Mouse (Mus musculus) heart, postnatal 0 days (tissue): Measurements from ENCODE around the gene Ms4a4b. TPM values are rescaled to one million over a fixed set of nuclear protein-coding genes. Genes with fewer than 3 reads are reported as not detected.
"Not testable (repeated sequence)": the region's sequence is repeated elsewhere in the genome, so short reads cannot be mapped to it uniquely, and the experiment has no call there.

ENCODE experiments used
- ATAC-seq: fragments of 200-750 bp; cut with Nextera tagmentation; 2 replicates; pipeline ENCODE4 v1.8.0; 2017; ENCODE audit warnings: low read depth, moderate number of reproducible peaks, moderate library complexity; ENCODE audit not compliant: insufficient read depth
- DNase-seq: peaks from one replicate; pipeline ENCODE4 v3.0.0-alpha.2; 2016; ENCODE audit warnings: low spot score
- H3K27ac ChIP-seq: fragments of 300-500 bp; sonication (generic); 2 replicates; pipeline ENCODE4 v1.5.1; 2014; ENCODE audit warnings: low read depth, mild to moderate bottlenecking
- H3K27me3 ChIP-seq: fragments of 300-500 bp; sonication (generic); 2 replicates; pipeline ENCODE4 v1.6.1; 2014; ENCODE audit warnings: low read length, mixed read lengths; ENCODE audit not compliant: control insufficient read depth, insufficient read depth
- H3K36me3 ChIP-seq: fragments of 300-500 bp; sonication (generic); replicated peaks from 2 replicates; pipeline ENCODE4 v1.6.1; 2014; ENCODE audit warnings: low read length, mixed read lengths; ENCODE audit not compliant: control insufficient read depth, insufficient read depth
- H3K4me1 ChIP-seq: fragments of 300-500 bp; sonication (generic); 2 replicates; pipeline ENCODE4 v1.6.1; 2014; ENCODE audit warnings: antibody characterized with exemption; ENCODE audit not compliant: control insufficient read depth, insufficient read depth
- H3K4me2 ChIP-seq: fragments of 300-500 bp; sonication (generic); 2 replicates; pipeline ENCODE4 v1.6.1; 2014; ENCODE audit warnings: low read depth, mild to moderate bottlenecking, low read length, moderate library complexity
- H3K4me3 ChIP-seq: fragments of 300-500 bp; sonication (generic); 2 replicates; pipeline ENCODE4 v1.5.1; 2014; ENCODE audit warnings: low read depth, low read length
- H3K9ac ChIP-seq: fragments of 300-500 bp; sonication (generic); replicated peaks from 2 replicates; pipeline ENCODE4 v1.6.1; 2014; ENCODE audit warnings: low read depth, low read length, mixed read lengths
- H3K9me3 ChIP-seq: fragments of 300-500 bp; sonication (generic); replicated peaks from 2 replicates; pipeline ENCODE4 v1.6.1; 2016; ENCODE audit warnings: low read length; ENCODE audit not compliant: control insufficient read depth
- CTCF ChIP-seq: IDR thresholded peaks from 2 replicates; pipeline ENCODE4 v1.5.1; 2016; ENCODE audit warnings: antibody characterized with exemption, control low read depth, low read depth
- EP300 ChIP-seq: IDR thresholded peaks from 2 replicates; pipeline ENCODE4 v1.6.1; 2016; ENCODE audit warnings: antibody characterized with exemption, low read depth
- whole genome bisulfite sequencing: fragments of 180-500 bp; shearing (Covaris S2); extraction: QIAGEN DNeasy Blood & Tissue Kit; methylation state at CpG from one replicate; pipeline ENCODE4 v1.1.7; 2014; 5-methylcytosine and 5-hydroxymethylcytosine counted together
- polyA plus RNA-seq: library from polyadenylated mRNA; unstranded; fragments of >200 nt; fragmentation: Nextera tagmentation; extraction: Ambion mirVana; gene quantifications from 2 replicates; pipeline ENCODE4 v1.2.1, GENCODE M21; 2015
- total RNA-seq: library from RNA; depleted of rRNA; stranded (reverse); fragments of >200 nt; gene quantifications from 2 replicates; pipeline ENCODE4 v1.2.3, GENCODE M21; 2014; ENCODE audit warnings: low replicate concordance

Gene Ms4a4b
- total and polyA plus RNA-seq, 2 experiments from 2014 or later, result 0.30 TPM; not detected in 1

- H3K36me3 ChIP-seq, result no peaks in the 10 kb centered on the region
- no peak for ATAC-seq
- 73% methylated on average over 2 of the region's 2 CpGs for WGBS
- TF ChIP-seq CTCF, result no peak
- no peak for TF ChIP-seq EP300
- H3K27me3 ChIP-seq, result no peaks in the 10 kb centered on the region
- no peak overlapping the region for H3K4me2 ChIP-seq
- no peaks in the 10 kb centered on the region for H3K4me1 ChIP-seq
- H3K4me3 ChIP-seq, result no peak overlapping the region
- no peak overlapping the region for H3K27ac ChIP-seq
- H3K9ac ChIP-seq, result no peak overlapping the region
- H3K9me3 ChIP-seq, result no peaks in the 10 kb centered on the region
- no peak for DNase-seq
Measured at GRCm38 (mm10) chr19:11447238-11447637, 3.9 kb downstream of the Ms4a4b start.

GRCm38 (mm10) chr19:11459041-11459440 lies 15.7 kb downstream of the Ms4a4b start:
- not testable (repeated sequence) for H3K4me2 ChIP-seq, ATAC-seq, H3K27me3 ChIP-seq, H3K27ac ChIP-seq, H3K9ac ChIP-seq, H3K9me3 ChIP-seq, DNase-seq, H3K4me1 ChIP-seq, H3K4me3 ChIP-seq, H3K36me3 ChIP-seq
- 80% methylated on average over 3 of the region's 4 CpGs for WGBS

- H3K4me2 ChIP-seq, H3K9ac ChIP-seq, ATAC-seq, H3K36me3 ChIP-seq, H3K27ac ChIP-seq, H3K27me3 ChIP-seq, H3K4me1 ChIP-seq, H3K4me3 ChIP-seq, DNase-seq, H3K9me3 ChIP-seq: not testable (repeated sequence)
- 36% methylated on average over 1 of the region's 1 CpGs for WGBS
Measured at GRCm38 (mm10) chr19:11464795-11465194, 21.4 kb downstream of the Ms4a4b start.

GRCm38 (mm10) chr19:11466471-11466870 lies 23.1 kb downstream of the Ms4a4b start:
- no peak overlapping the region for H3K9ac ChIP-seq
- no peaks in the 10 kb centered on the region for H3K4me1 ChIP-seq
- TF ChIP-seq EP300 (no peak), CTCF (no peak)
- H3K27me3 ChIP-seq, result no peaks in the 10 kb centered on the region
- H3K4me3 ChIP-seq, result no peak overlapping the region
- ATAC-seq, result no peak
- no peak overlapping the region for H3K27ac ChIP-seq
- no peaks in the 10 kb centered on the region for H3K36me3 ChIP-seq
- DNase-seq, result no peak
- H3K9me3 ChIP-seq, result no peaks in the 10 kb centered on the region
- 61% methylated on average over 5 of the region's 5 CpGs for WGBS
- H3K4me2 ChIP-seq, result no peak overlapping the region

- not testable (repeated sequence) for H3K9ac ChIP-seq, H3K36me3 ChIP-seq, H3K4me2 ChIP-seq, H3K27ac ChIP-seq, ATAC-seq, H3K4me3 ChIP-seq, H3K4me1 ChIP-seq, H3K9me3 ChIP-seq, DNase-seq, H3K27me3 ChIP-seq
- WGBS, result 39% methylated on average over 1 of the region's 1 CpGs
Measured at GRCm38 (mm10) chr19:11468361-11468760, 25.0 kb downstream of the Ms4a4b start.

- H3K9ac ChIP-seq, H3K27me3 ChIP-seq, H3K4me3 ChIP-seq, H3K9me3 ChIP-seq, ATAC-seq, H3K27ac ChIP-seq, H3K4me2 ChIP-seq, DNase-seq, H3K36me3 ChIP-seq, H3K4me1 ChIP-seq: not testable (repeated sequence)
- 60% methylated on average over 4 of the region's 4 CpGs for WGBS
Measured at GRCm38 (mm10) chr19:11469215-11469614, 25.9 kb downstream of the Ms4a4b start, which contains the start of gene Ms4a6c. Gene Ms4a6c (plus strand): TSS chr19:11469366.
